Mouse (Mus musculus): Measurements from ENCODE around the gene Bax. TPM values are rescaled to one million over a fixed set of nuclear protein-coding genes. Genes with fewer than 3 reads are reported as not detected.

Bax gene
- polyA plus RNA-seq, 1 experiment from 2014 or later: 182 TPM

DNA sequence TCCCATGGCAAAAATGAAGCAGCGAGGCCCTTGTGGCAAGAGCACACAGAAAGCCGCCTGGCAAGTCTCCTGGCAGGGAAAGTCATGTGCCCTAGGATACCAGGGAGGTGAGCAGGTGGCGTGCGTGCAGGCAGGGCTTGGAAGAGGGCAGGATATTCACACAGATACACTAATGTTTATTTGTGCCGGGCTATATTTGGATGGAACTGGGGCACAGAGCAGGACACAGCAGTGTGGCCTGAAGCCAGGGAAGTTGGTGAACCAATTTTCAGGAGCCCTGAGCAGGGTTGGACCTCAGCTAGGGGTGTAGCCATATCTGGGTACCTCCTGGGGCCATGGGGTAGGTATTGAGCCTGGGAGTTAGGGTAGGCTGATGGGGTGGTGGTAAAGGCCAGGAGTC lies 26.3 kb upstream of the Bax start:
- ATAC-seq (ENCODE audit: low FRiP score, low TSS enrichment): no peak
- Histone ChIP-seq H3K36me3 (ENCODE audit: insufficient read depth, low read length) (peaks cover 56% of the 10 kb centered on the region), H3K4me1 (ENCODE audit: insufficient read depth, low read length) (peaks cover 26% of the 10 kb centered on the region), H3K9ac (replicated peaks; ENCODE audit: low read length) (no peak overlapping the region), H3K27me3 (ENCODE audit: insufficient read depth, low read length) (no peaks in the 10 kb centered on the region), H3K4me3 (ENCODE audit: low read length) (no peak overlapping the region), H3K27ac (ENCODE audit: low read length) (no peak overlapping the region), H3K9me3 (ENCODE audit: low read length) (no peaks in the 10 kb centered on the region), H3K4me2 (replicated peaks; ENCODE audit: low read depth, low read length) (no peak overlapping the region)
- WGBS: 92% methylated on average over 5 of the region's 5 CpGs

DNA sequence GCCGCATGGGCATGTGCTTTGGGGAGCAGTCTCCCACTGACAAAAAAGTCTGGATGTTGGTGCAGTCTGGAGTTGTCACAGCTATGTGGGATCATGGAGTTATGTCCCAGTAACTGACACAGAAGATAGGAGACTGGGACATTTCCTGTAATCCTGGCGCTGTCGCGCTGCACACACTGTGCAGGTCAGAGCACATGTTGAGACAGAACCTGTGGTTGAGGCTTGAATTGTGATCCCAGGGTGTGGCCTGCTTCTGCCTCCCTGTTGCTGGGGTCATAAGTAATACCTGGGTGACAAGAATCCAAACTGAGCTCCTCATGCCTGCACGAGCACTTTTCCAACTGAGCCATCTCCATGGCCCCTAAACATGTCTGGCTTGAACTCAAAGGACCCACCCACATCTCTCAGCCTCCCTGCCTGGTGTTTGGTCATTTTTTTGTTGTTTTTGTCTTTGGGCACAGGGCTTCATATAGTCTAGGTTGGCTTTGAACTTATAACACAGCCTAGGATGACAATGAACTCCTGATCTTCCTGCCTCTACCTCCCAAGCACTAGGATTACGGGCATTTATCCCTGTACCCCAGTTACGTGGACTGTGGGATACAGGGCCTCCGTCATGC lies 25.6 kb upstream of the Bax start:
- Histone ChIP-seq H3K36me3 (ENCODE audit: insufficient read depth, low read length) (peaks cover 49% of the 10 kb centered on the region), H3K4me3 (ENCODE audit: low read length) (no peak overlapping the region), H3K27me3 (ENCODE audit: insufficient read depth, low read length) (no peaks in the 10 kb centered on the region), H3K4me2 (replicated peaks; ENCODE audit: low read depth, low read length) (no peak overlapping the region), H3K9me3 (ENCODE audit: low read length) (no peaks in the 10 kb centered on the region), H3K9ac (replicated peaks; ENCODE audit: low read length) (no peak overlapping the region), H3K4me1 (ENCODE audit: insufficient read depth, low read length) (peaks cover 26% of the 10 kb centered on the region), H3K27ac (ENCODE audit: low read length) (no peak overlapping the region)
- no peak for ATAC-seq (ENCODE audit: low FRiP score, low TSS enrichment)
- 98% methylated on average over 8 of the region's 8 CpGs for WGBS

DNA sequence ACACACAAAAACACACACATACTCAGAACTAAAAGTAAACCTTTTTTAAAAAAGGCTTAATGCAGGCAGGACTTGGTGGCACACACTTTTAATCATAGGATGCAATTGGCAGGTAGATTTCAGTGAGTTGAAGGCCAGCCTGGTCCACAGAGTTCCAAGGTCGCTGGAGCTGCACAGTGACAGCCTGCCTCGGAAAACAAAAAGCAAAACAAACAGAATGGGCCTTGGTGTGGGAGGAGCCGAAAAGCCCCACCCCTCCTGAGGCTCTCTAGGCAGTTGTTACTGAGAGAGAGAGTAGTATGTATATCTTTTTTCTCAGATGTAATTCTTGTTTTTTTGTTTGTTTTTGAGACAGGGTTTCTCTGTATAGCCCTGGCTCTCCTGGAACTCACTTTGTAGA lies 24.6 kb upstream of the Bax start:
- no peaks in the 10 kb centered on the region for H3K9me3 ChIP-seq (ENCODE audit: low read length)
- 10% methylated on average over 3 of the region's 3 CpGs for WGBS
- peak overlapping the region; percentile 36 for H3K4me2 ChIP-seq (replicated peaks; ENCODE audit: low read depth, low read length)
- H3K36me3 ChIP-seq (ENCODE audit: insufficient read depth, low read length): peaks cover 39% of the 10 kb centered on the region
- peaks cover 26% of the 10 kb centered on the region for H3K4me1 ChIP-seq (ENCODE audit: insufficient read depth, low read length)
- H3K27me3 ChIP-seq (ENCODE audit: insufficient read depth, low read length): no peaks in the 10 kb centered on the region
- H3K4me3 ChIP-seq (ENCODE audit: low read length): no peak overlapping the region
- H3K9ac ChIP-seq (replicated peaks; ENCODE audit: low read length): peak overlapping the region; percentile 40
- peak overlapping the region; percentile 44; the same call in 1 of the 2 replicates for H3K27ac ChIP-seq (ENCODE audit: low read length)
- ATAC-seq (ENCODE audit: low FRiP score, low TSS enrichment): 0 out of 2 replicates have a peak, but pooled peaks have one; percentile 16

DNA sequence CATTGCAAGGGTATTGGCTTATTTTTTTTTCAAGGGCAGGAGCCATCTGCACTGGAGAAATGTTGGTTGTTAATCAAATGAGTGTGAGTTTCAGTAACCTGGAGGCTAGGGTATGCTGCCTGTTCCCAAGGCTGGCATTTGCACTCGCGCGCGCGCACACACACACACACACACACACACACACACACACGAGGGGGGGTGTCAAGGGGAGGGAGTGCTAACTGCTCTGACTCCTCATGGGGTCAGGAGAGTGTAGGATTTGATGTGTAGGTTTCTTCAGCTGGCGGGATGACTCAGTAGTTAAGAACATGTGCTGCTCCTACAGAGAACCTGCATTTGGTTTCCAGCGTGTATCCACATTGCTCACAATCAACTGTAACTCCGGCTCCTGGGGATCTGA lies 24.1 kb upstream of the Bax start:
- WGBS: 25% methylated on average over 9 of the region's 9 CpGs
- ATAC-seq (ENCODE audit: low FRiP score, low TSS enrichment): 0 out of 2 replicates have a peak, but pooled peaks have one; percentile 10
- peaks cover 26% of the 10 kb centered on the region for H3K4me1 ChIP-seq (ENCODE audit: insufficient read depth, low read length)
- no peaks in the 10 kb centered on the region for H3K9me3 ChIP-seq (ENCODE audit: low read length)
- peak overlapping the region; percentile 36; the same call in 1 of the 2 replicates for H3K4me2 ChIP-seq (replicated peaks; ENCODE audit: low read depth, low read length)
- peak overlapping the region; percentile 44; the same call in 1 of the 2 replicates for H3K27ac ChIP-seq (ENCODE audit: low read length)
- H3K36me3 ChIP-seq (ENCODE audit: insufficient read depth, low read length): peaks cover 34% of the 10 kb centered on the region
- no peaks in the 10 kb centered on the region for H3K27me3 ChIP-seq (ENCODE audit: insufficient read depth, low read length)
- peak overlapping the region; percentile 40 for H3K9ac ChIP-seq (replicated peaks; ENCODE audit: low read length)
- no peak overlapping the region for H3K4me3 ChIP-seq (ENCODE audit: low read length)

DNA sequence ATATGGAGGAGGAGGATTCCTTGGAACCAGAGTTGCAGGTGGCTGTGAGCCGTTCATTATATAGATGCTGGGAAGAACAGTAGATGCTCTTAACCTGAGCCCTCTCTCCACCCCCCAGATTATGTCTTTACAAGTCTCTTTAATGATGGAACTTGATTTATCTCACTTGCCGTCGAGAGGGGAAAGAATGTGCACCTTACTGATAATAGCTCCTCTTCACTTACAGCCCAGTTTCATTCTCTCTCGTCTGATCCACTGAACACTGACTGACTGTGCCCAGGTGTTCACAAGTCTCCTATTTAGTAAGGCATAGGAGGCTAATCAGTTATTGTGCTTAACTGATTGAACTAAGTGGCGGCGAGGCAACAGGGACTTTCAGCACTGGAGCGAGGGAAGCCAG lies 22.9 kb upstream of the Bax start:
- Histone ChIP-seq H3K4me2 (replicated peaks; ENCODE audit: low read depth, low read length) (no peak overlapping the region), H3K4me3 (ENCODE audit: low read length) (no peak overlapping the region), H3K9me3 (ENCODE audit: low read length) (no peaks in the 10 kb centered on the region), H3K4me1 (ENCODE audit: insufficient read depth, low read length) (peaks cover 26% of the 10 kb centered on the region), H3K27me3 (ENCODE audit: insufficient read depth, low read length) (no peaks in the 10 kb centered on the region), H3K36me3 (ENCODE audit: insufficient read depth, low read length) (peaks cover 24% of the 10 kb centered on the region), H3K9ac (replicated peaks; ENCODE audit: low read length) (no peak overlapping the region), H3K27ac (ENCODE audit: low read length) (no peak overlapping the region)
- ATAC-seq (ENCODE audit: low FRiP score, low TSS enrichment): no peak
- 52% methylated on average over 7 of the region's 7 CpGs for WGBS

DNA sequence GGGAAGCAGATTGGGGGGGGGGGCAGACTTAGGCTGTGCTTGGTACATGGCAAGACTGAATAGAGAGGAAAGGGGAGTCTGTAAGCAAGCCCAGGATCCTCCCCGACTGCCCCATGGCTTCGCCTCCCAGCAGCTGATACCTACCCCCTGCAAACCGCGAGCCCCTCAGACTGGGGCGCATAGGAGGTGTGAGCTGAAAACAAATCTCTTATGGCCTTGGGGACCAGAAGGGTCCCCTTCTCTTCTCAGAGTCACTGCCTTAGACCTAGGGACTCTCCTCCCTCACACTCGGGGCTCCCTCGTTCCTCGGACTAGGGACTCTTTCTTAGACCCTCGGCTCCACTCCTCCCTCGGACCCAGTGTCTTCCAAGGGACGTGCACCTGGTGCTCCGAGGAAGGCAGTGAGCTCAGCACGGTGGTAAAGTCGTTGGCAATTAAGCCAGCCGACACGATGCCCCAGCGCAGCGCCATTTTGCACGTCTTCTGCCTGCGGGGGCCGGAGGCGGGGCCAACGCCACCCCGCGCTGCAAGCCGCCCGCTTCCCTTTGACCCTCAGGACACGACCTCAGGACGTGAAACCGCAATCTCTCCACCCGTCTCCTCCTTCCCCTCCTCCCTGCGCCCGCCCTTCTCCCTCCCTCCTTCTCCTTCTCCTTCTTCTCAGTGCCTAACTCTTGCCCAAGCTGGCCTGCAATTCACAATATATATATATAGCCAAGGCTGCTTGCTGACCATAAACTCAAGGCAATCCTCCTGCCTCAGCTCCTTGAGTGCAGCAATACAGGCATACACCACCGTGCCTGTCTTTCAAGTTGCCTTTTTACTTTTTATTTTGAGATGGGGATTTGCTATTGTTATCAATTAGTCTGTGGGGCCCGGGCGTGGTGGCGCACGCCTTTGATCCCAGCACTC lies 21.9 kb upstream of the Bax start, which contains the start of gene Dhdh:
Gene Dhdh (minus strand): TSS at position 513 of the 912 bp plus-strand sequence.
- Histone ChIP-seq H3K4me3 (ENCODE audit: low read length) (peak within 1 kb of the TSS; percentile 53), H3K27me3 (ENCODE audit: insufficient read depth, low read length) (no peaks in the 10 kb centered on the region), H3K36me3 (ENCODE audit: insufficient read depth, low read length) (peaks cover 14% of the 10 kb centered on the region), H3K4me2 (replicated peaks; ENCODE audit: low read depth, low read length) (peak within 1 kb of the TSS; percentile 67), H3K4me1 (ENCODE audit: insufficient read depth, low read length) (peaks cover 26% of the 10 kb centered on the region), H3K27ac (ENCODE audit: low read length) (peak within 1 kb of the TSS; percentile 73), H3K9ac (replicated peaks; ENCODE audit: low read length) (peak within 1 kb of the TSS; percentile 74), H3K9me3 (ENCODE audit: low read length) (no peaks in the 10 kb centered on the region)
- WGBS: 10% methylated on average over 38 of the region's 38 CpGs
- ATAC-seq (ENCODE audit: low FRiP score, low TSS enrichment): peak; percentile 49

DNA sequence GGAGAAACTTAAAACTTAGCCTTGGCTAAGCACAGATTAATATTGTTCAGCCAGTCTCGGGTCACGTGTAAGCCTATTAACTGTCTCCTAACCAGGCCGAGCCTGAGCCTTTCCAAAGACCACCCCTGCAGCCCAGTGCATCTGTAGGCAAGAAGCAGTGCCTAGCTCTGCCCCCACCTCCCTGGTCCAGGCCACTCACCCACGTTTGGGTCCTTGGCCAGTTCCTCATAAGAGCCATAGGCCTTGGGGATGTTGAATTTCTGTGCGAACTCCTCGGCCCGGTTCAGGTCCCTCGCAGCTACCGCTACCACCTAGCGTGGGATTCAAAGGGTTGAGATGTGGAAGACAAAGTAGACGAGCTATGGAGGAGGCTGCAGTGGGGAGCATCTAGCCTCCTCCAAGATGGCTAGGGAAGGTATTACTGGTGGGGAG lies 21.2 kb upstream of the Bax start:
- Histone ChIP-seq H3K4me1 (ENCODE audit: insufficient read depth, low read length) (peaks cover 26% of the 10 kb centered on the region), H3K27ac (ENCODE audit: low read length) (no peak overlapping the region), H3K4me3 (ENCODE audit: low read length) (peak overlapping the region; percentile 53), H3K9ac (replicated peaks; ENCODE audit: low read length) (peak overlapping the region; percentile 74), H3K27me3 (ENCODE audit: insufficient read depth, low read length) (no peaks in the 10 kb centered on the region), H3K36me3 (ENCODE audit: insufficient read depth, low read length) (peaks cover 7% of the 10 kb centered on the region; the same call in 1 of the 2 replicates), H3K9me3 (ENCODE audit: low read length) (no peaks in the 10 kb centered on the region), H3K4me2 (replicated peaks; ENCODE audit: low read depth, low read length) (peak overlapping the region; percentile 67)
- ATAC-seq (ENCODE audit: low FRiP score, low TSS enrichment): peak; percentile 28; the same call in 1 of the 2 replicates
- WGBS: 38% methylated on average over 11 of the region's 11 CpGs

DNA sequence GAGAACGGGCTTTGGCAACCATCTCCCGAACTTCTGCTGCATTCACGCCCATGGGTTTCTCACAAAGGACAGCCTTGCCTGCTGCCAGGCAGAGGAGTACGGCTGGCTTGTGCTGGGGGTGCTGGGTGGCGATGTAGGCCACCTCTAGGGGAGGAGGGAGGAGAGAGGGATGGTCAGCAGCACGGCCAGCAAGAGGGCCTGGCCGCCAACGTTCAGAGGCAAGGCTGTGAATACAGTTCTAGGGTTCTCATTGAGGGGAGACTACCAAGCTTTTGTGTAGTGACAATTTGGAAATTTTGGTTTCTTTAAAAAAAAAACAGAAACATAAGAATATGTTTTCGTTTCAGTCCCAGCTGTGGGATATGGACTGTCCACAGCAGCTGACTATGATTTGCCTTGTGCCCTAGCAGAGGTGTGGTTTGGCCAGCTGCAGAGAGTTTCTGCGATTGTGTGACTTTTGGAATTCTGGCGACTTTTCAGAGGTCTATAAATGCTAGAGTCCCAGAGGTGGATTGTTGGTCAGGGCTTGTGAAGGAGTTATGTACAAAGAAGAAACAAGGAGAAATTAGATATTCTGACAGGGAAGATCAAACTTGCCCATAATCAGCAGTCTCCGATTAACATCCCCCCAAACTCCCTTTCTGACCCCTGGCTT lies 20.2 kb upstream of the Bax start, which contains the start of gene Gm45808:
Gene Gm45808 (minus strand): TSS at position 51 of the 655 bp plus-strand sequence.
- Histone ChIP-seq H3K4me2 (replicated peaks; ENCODE audit: low read depth, low read length) (no peak within 1 kb of the TSS), H3K9ac (replicated peaks; ENCODE audit: low read length) (no peak within 1 kb of the TSS), H3K4me1 (ENCODE audit: insufficient read depth, low read length) (peaks cover 26% of the 10 kb centered on the region), H3K27me3 (ENCODE audit: insufficient read depth, low read length) (no peaks in the 10 kb centered on the region), H3K27ac (ENCODE audit: low read length) (no peak within 1 kb of the TSS), H3K9me3 (ENCODE audit: low read length) (no peaks in the 10 kb centered on the region), H3K4me3 (ENCODE audit: low read length) (no peak within 1 kb of the TSS), H3K36me3 (ENCODE audit: insufficient read depth, low read length) (no peaks in the 10 kb centered on the region)
- no peak for ATAC-seq (ENCODE audit: low FRiP score, low TSS enrichment)
- 79% methylated on average over 12 of the region's 12 CpGs for WGBS

DNA sequence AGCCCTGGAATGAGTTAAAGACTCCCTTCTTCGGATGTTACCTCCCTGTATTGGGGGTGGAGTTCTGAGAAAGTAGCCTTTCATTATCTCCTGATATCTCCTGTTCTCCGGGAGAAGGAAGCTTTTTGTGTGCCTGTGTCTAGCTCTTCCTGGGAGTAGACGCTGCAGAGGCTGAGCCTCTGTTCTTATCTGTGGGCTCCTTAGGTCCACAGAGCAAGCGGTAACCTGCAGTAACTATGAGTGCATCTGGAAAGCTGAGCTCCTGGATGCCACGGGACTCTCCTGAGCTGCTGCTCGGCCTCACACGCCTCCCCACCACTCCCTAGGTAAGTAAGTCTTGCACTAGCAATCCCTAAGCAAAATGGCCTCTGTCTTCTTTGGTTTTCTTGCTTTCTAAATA lies 19.5 kb upstream of the Bax start:
- 65% methylated on average over 7 of the region's 7 CpGs for WGBS
- Histone ChIP-seq H3K4me1 (ENCODE audit: insufficient read depth, low read length) (peaks cover 21% of the 10 kb centered on the region), H3K4me3 (ENCODE audit: low read length) (no peak overlapping the region), H3K27me3 (ENCODE audit: insufficient read depth, low read length) (no peaks in the 10 kb centered on the region), H3K9me3 (ENCODE audit: low read length) (no peaks in the 10 kb centered on the region), H3K4me2 (replicated peaks; ENCODE audit: low read depth, low read length) (no peak overlapping the region), H3K36me3 (ENCODE audit: insufficient read depth, low read length) (no peaks in the 10 kb centered on the region), H3K27ac (ENCODE audit: low read length) (no peak overlapping the region), H3K9ac (replicated peaks; ENCODE audit: low read length) (no peak overlapping the region)
- ATAC-seq (ENCODE audit: low FRiP score, low TSS enrichment): no peak
